Mouse (Mus musculus) megakaryocyte, adult 5-6 weeks (primary cell): ENCODE measurements at regions not wholly inside any gene's neighbourhood (a gene's known extent, or its start where the extent isn't known, plus 50 kb on each side); places are given as distances from the start of the nearest gene placed in this dataset.

Experiments used
- ATAC-seq: 2 replicates; pipeline ENCODE4 v1.8.0; 2016; ENCODE audit warnings: mild to moderate bottlenecking, inconsistent platforms; ENCODE audit not compliant: poor library complexity, severe bottlenecking

DNA sequence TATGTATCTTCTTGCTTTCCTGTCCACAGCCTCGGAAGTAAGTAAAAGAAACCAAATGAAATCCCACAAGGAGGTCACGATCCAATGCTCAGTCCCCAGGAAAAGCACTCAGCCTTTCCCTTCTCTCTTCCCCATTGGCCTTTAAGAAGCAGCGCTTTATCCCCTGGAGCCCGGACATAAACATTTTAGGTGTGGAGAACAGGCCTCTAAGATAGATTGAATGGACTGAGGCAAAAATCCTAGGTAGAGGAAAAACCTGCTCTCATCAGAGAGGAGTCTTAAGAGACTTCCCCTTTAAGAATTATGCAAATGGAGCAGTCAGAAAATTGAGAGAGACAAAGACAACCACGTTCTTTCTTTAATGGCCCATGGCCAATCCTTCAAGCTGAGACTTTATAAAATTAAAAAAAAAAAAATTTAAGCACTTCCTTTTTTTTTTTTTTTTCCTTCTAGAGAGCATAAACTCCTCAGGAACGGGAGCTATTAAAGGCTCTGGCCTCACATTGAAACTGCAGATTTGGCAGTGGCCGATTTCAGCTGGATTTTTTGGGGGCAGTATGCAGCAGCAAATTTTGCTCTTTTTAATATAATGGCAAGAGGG is 1020.5 kb downstream of the 9330182O14Rik start:
- no peak for ATAC-seq

DNA sequence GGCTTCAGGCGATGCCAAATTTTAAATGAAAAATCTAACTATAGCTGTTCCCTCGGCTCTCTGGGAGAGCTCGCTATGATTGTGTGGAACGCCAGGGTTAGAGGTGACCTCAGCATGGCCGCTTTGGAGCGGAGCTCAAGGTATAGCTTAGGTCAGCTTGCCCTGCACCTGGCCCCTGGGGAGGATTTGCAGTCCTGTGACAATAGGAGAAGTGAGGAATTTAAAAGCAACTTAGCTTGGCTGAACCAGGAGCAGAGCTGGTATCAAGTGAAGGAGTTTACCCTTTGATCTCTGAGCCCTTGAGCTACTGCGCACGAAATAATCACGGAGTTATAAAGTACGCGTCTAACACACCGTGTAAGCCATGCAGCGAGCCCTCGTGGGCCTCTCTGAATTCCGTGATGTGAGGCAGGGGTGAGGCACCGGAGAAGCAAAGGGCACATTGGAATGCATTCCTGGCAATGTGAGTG is 1021.0 kb downstream of the 9330182O14Rik start:
- no peak for ATAC-seq

DNA sequence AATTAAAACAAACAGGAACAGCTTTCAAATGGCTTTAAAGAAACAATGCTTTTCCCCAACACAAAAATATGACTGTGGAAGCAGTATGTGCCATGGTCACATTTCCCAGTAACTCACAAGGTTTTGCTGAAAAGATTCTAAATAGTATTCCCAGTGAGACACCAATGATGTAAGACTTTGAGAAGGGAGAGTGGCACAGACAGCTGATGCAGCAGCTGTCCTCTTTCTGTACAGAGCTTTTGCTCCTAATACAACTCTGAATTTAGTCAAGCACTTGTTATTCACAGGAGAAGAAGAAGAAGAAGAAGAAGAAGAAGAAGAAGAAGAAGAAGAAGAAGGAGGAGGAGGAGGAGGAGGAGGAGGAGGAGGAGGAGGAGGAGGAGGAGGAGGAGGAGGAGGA is 1023.6 kb downstream of the 9330182O14Rik start:
- ATAC-seq = no peak

DNA sequence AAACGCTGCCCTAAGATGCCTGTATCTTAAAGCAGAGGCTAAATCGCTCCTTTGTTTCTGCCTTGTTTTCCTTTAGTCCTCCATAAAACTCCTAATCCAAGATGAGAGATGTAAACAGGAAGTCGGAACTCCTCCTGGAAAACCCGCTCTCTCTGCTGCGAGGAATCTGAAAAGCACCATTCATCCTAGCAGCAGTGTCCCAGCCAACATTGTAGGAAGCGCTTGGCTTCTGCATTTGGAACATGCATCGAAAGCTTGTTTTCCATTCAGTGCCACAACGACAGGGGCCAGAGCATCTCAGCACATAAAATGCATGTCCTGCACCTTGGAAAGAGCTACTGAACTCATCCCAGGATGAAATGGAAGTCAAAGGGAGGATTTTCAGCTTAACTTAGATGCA is 1028.1 kb downstream of the 9330182O14Rik start:
- no peak for ATAC-seq

GRCm38 (mm10) chr15:41162793-41163192 is 1028.6 kb downstream of the 9330182O14Rik start:
- ATAC-seq = peak; percentile 85

GRCm38 (mm10) chr15:41163643-41164358 is 1029.6 kb downstream of the 9330182O14Rik start:
- ATAC-seq = peak; percentile 92

DNA sequence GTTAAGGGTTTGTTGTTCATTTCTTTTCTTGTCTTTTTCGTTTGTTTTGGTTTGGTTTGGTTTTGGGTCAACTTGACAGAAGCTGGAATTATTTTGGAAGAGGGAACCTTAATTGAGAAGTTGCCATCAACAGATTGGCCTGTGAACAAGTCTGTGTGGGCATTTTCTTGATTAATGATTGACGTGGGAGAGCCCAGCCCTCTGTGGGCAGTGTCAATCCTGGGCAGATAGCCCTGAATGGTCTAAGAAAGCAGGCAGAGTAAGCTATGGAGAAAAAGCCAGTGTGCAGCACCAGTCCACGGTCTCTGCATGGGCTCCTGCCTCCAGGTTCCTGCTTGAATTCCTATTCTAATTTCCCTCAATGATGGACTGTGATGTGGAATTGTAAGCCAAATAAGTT is 1031.4 kb downstream of the 9330182O14Rik start:
- no peak for ATAC-seq

GRCm38 (mm10) chr15:41190792-41191191 is 1056.6 kb downstream of the 9330182O14Rik start:
- ATAC-seq = no peak

GRCm38 (mm10) chr15:41193240-41193639 is 1059.1 kb downstream of the 9330182O14Rik start:
- ATAC-seq = no peak

- no peak for ATAC-seq
These were observed 1089.6 kb downstream of the 9330182O14Rik start for GRCm38 (mm10) chr15:41223801-41224200.

DNA sequence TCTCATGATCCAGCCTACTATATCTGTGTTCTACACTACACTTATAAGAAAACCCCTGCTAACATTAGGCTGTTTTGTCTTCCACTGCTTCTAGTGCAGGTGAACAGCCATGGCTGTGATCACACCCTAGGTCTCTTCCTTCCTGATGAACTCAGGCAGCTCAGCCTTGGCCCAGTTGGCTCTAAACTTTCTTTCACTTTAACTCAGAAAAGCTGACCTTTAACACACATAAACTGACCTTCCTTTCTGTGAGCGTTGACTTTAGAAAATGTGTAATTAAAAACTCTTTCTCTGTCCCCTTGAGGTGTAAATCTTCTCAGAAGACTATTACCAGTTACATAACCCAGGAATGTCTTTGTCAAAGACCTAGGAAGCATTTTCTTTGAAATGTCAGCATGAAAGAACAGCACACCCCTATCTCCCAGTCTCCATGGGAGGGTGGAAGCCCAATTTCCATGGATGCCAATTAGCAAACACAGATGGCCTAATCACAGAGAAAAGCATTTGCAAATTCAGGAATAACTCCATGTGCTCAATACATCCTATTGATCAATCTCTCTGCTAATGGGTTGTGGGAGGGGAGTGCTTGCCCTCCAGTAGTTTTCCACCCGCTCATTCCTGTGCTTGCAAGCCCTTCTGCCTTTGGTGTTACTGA is 1098.4 kb downstream of the 9330182O14Rik start:
- ATAC-seq = no peak
